Mouse (Mus musculus) stomach, postnatal 0 days (tissue): ENCODE results near the gene Sema5a.

ENCODE experiments used
- CTCF ChIP-seq: IDR thresholded peaks from 2 replicates; pipeline ENCODE4 v1.5.1; 2016; ENCODE audit warnings: antibody characterized with exemption, low read depth, mild to moderate bottlenecking, moderate library complexity
- EP300 ChIP-seq: optimal IDR thresholded peaks from 2 replicates; pipeline ENCODE3; 2016; ENCODE audit warnings: antibody characterized with exemption

DNA sequence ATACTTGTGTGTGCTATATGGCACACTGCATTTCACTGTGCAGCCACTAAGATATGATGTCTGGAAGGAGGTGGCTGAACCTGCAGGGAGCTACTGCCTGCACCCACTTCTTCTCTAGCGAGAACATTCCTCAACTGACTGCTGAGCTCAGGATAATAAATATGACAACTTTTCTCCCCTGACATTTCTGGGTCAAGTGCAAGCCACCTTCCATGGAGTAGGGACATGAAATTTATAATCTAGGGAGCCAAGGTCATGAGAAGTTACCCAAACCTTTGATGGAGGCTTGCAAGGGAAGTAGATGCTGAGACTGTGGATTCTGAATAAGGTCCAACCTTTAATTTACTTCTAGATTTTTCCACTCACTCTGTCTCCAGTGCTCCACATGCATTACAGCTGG, 298.1 kb downstream of the Sema5a start:
- TF ChIP-seq CTCF (no peak), EP300 (no peak)
